Mouse (Mus musculus): ENCODE results near the gene Slc38a9.

The Slc38a9 gene

GRCm38 (mm10) chr13:112770528-112771328 lies 110.2 kb downstream of the Slc38a9 start:
- no peak for DNase-seq (ENCODE audit: low read depth)

- DNase-seq (ENCODE audit: low read depth): no peak
Measured at GRCm38 (mm10) chr13:112771447-112772208, 111.1 kb downstream of the Slc38a9 start.

GRCm38 (mm10) chr13:112772252-112772651 lies 111.7 kb downstream of the Slc38a9 start:
- DNase-seq (ENCODE audit: low read depth): no peak

GRCm38 (mm10) chr13:112772861-112773260 lies 112.3 kb downstream of the Slc38a9 start:
- no peak for DNase-seq (ENCODE audit: low read depth)

GRCm38 (mm10) chr13:112773991-112774675 lies 113.6 kb downstream of the Slc38a9 start:
- DNase-seq (ENCODE audit: low read depth): no peak

GRCm38 (mm10) chr13:112775856-112776255 lies 115.3 kb downstream of the Slc38a9 start:
- DNase-seq (ENCODE audit: low read depth): no peak

- no peak for DNase-seq (ENCODE audit: low read depth)
Measured at GRCm38 (mm10) chr13:112778407-112778806, 117.9 kb downstream of the Slc38a9 start.

- DNase-seq (ENCODE audit: low read depth): no peak
Measured at GRCm38 (mm10) chr13:112785305-112785704, 124.8 kb downstream of the Slc38a9 start.

GRCm38 (mm10) chr13:112786142-112786541 lies 125.6 kb downstream of the Slc38a9 start:
- DNase-seq (ENCODE audit: low read depth): no peak

- no peak for DNase-seq (ENCODE audit: low read depth)
Measured at GRCm38 (mm10) chr13:112786942-112787533, 126.5 kb downstream of the Slc38a9 start.
